Mouse (Mus musculus) midbrain, embryonic 15.5 days (tissue): Measurements from ENCODE around the gene Gpd2. TPM values are rescaled to one million over a fixed set of nuclear protein-coding genes. Genes with fewer than 3 reads are reported as not detected.

Source experiments
- ATAC-seq: fragments of 200-750 bp; cut with Nextera tagmentation; replicated peaks from 2 replicates; pipeline ENCODE4 v1.8.0; 2017; ENCODE audit warnings: moderate TSS enrichment
- H3K27ac ChIP-seq: fragments of 300-500 bp; sonication (generic); 2 replicates; pipeline ENCODE4 v1.5.1; 2015; ENCODE audit warnings: mild to moderate bottlenecking, inconsistent platforms
- H3K27me3 ChIP-seq: fragments of 300-500 bp; sonication (generic); replicated peaks from 2 replicates; pipeline ENCODE4 v1.6.1; 2015; ENCODE audit warnings: inconsistent platforms
- H3K36me3 ChIP-seq: fragments of 300-500 bp; sonication (generic); replicated peaks from 2 replicates; pipeline ENCODE4 v1.6.1; 2015; ENCODE audit warnings: inconsistent platforms
- H3K4me1 ChIP-seq: fragments of 300-500 bp; sonication (generic); 2 replicates; pipeline ENCODE4 v1.6.1; 2015; ENCODE audit warnings: inconsistent platforms
- H3K4me2 ChIP-seq: fragments of 300-500 bp; sonication (generic); 2 replicates; pipeline ENCODE4 v1.6.1; 2015; ENCODE audit warnings: inconsistent platforms, mild to moderate bottlenecking, moderate library complexity
- H3K4me3 ChIP-seq: fragments of 300-500 bp; sonication (generic); 2 replicates; pipeline ENCODE4 v1.5.1; 2015; ENCODE audit warnings: mild to moderate bottlenecking, inconsistent platforms
- H3K9ac ChIP-seq: fragments of 300-500 bp; sonication (generic); 2 replicates; pipeline ENCODE4 v1.6.1; 2015; ENCODE audit warnings: mild to moderate bottlenecking, inconsistent platforms
- H3K9me3 ChIP-seq: fragments of 300-500 bp; sonication (generic); 2 replicates; pipeline ENCODE4 v1.6.1; 2016; ENCODE audit warnings: inconsistent platforms
- WGBS: fragments of 180-500 bp; shearing (Covaris S2); methylation state at CpG from one replicate; pipeline ENCODE4 v1.1.7; 2015; ENCODE audit warnings: mixed read lengths; 5-methylcytosine and 5-hydroxymethylcytosine counted together
- polyA plus RNA-seq: library from polyadenylated mRNA; unstranded; fragments of >200 nt; fragmentation: Nextera tagmentation; extraction: Ambion mirVana; gene quantifications from 2 replicates; pipeline ENCODE4 v1.2.1, GENCODE M21; 2015

Gpd2 gene
- polyA plus RNA-seq, 1 experiment from 2014 or later: 19.5 TPM

DNA sequence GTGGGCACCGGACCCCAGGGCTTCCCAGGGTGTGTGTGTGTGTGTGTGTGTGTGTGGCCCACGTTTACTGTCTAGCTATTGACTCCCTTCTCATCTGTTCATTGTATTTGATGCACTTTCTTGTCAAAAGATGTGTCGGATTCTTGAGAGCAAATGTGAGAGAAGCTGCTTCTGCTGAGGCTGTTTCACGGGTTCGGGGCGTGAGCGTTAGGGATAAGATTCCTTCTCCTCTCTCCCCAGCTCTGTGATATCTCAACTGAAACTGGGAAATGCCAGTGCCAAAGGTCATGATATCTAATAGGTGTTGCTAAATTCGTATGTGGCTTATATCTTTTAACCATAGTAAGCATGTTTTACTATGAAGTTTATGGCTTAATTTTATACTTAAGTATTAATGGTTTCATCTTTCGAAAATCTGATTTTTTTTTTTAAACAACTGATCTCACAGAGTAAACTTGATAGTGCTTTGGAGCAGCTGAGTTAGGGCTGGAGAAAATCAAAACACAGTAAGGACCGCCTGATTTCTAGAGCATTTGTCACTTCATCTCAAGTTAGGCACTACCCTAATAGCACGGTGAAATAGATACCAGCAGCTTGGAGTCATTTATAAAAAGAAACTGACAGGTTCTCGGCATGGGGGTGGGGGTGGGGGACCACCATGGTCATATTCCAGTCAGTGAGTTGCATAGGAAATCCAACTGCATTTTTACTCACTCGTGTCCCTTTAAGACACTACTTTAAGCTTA, 32.4 kb downstream of the Gpd2 start:
- Histone ChIP-seq H3K4me2 (no peak overlapping the region), H3K4me3 (no peak overlapping the region), H3K27me3 (peaks cover 12% of the 10 kb centered on the region; the same call in 1 of the 2 replicates), H3K4me1 (0 out of 2 replicates have a peak, but pooled peaks cover 5% of the 10 kb centered on the region), H3K9ac (no peak overlapping the region), H3K9me3 (no peaks in the 10 kb centered on the region), H3K27ac (no peak overlapping the region), H3K36me3 (no peaks in the 10 kb centered on the region)
- WGBS: 74% methylated on average over 13 of the region's 13 CpGs
- no peak for ATAC-seq

- Histone ChIP-seq H3K9ac (no peak overlapping the region), H3K4me3 (no peak overlapping the region), H3K36me3 (no peaks in the 10 kb centered on the region), H3K4me1 (no peaks in the 10 kb centered on the region), H3K27ac (no peak overlapping the region), H3K27me3 (no peaks in the 10 kb centered on the region), H3K9me3 (no peaks in the 10 kb centered on the region), H3K4me2 (no peak overlapping the region)
- 73% methylated on average over 10 of the region's 10 CpGs for WGBS
- ATAC-seq: no peak
Observed at GRCm38 (mm10) chr2:57280190-57280723, 42.8 kb downstream of the Gpd2 start.

DNA sequence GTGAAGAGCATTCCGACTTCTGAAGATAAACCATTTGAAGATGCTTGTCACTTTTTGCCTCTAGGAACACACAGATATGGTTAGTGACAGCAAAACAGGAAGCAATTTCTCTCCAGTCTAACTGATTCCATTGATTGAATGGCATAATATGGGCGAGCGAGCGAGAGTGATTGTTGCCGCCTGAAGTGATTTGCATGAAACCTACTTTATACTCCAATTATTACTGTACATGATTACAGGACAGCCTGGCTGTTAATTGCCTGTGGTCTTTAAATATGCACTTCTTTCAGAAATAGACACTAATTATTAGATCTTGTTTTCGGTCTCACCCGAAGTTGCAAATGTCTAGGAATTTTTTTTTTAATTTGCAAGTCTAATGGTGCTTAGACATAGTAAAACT, 46.4 kb downstream of the Gpd2 start:
- Histone ChIP-seq H3K36me3 (no peaks in the 10 kb centered on the region), H3K27ac (no peak overlapping the region), H3K27me3 (no peaks in the 10 kb centered on the region), H3K4me3 (no peak overlapping the region), H3K9me3 (no peaks in the 10 kb centered on the region), H3K4me2 (no peak overlapping the region), H3K4me1 (no peaks in the 10 kb centered on the region), H3K9ac (no peak overlapping the region)
- WGBS: 70% methylated on average over 7 of the region's 7 CpGs
- ATAC-seq: no peak

GRCm38 (mm10) chr2:57285197-57285596, 47.8 kb downstream of the Gpd2 start:
- no peak overlapping the region for H3K9ac ChIP-seq
- no peak overlapping the region for H3K4me3 ChIP-seq
- no peaks in the 10 kb centered on the region for H3K27me3 ChIP-seq
- no peak for ATAC-seq
- WGBS: 76% methylated on average over 4 of the region's 4 CpGs
- H3K9me3 ChIP-seq: no peaks in the 10 kb centered on the region
- H3K27ac ChIP-seq: no peak overlapping the region
- H3K4me1 ChIP-seq: no peaks in the 10 kb centered on the region
- no peak overlapping the region for H3K4me2 ChIP-seq
- no peaks in the 10 kb centered on the region for H3K36me3 ChIP-seq

GRCm38 (mm10) chr2:57287986-57288385, 50.6 kb downstream of the Gpd2 start:
- WGBS: 85% methylated on average over 1 of the region's 1 CpGs
- no peak overlapping the region for H3K4me2 ChIP-seq
- ATAC-seq: no peak
- H3K27ac ChIP-seq: no peak overlapping the region
- no peaks in the 10 kb centered on the region for H3K27me3 ChIP-seq
- no peaks in the 10 kb centered on the region for H3K36me3 ChIP-seq
- no peaks in the 10 kb centered on the region for H3K9me3 ChIP-seq
- no peak overlapping the region for H3K9ac ChIP-seq
- no peaks in the 10 kb centered on the region for H3K4me1 ChIP-seq
- H3K4me3 ChIP-seq: no peak overlapping the region

- no peak for ATAC-seq
- Histone ChIP-seq H3K4me1 (no peaks in the 10 kb centered on the region), H3K27me3 (no peaks in the 10 kb centered on the region), H3K4me2 (no peak overlapping the region), H3K9ac (no peak overlapping the region), H3K4me3 (no peak overlapping the region), H3K36me3 (no peaks in the 10 kb centered on the region), H3K27ac (no peak overlapping the region), H3K9me3 (no peaks in the 10 kb centered on the region)
- WGBS: 88% methylated on average over 2 of the region's 2 CpGs
Observed at GRCm38 (mm10) chr2:57293571-57293970, 56.1 kb downstream of the Gpd2 start.

DNA sequence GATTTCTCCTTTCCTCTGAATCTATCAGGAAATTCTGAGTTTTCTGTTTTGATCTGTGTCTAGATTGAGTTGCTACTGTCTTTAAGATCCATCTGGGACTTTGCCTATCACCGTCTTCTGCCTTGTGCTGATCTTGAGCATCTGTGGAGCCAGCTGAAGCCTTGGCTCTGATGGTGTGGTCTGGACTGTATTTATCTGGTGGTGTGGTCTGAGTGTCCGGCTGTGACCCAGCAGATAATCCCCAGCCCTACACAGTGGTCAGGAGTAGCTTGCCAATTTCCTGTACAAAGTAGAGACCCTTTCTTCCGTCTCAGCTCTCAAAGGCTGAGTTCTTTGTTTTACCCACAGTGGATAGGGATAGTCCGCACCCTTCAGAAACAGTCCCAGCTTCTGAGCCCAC, 58.6 kb downstream of the Gpd2 start:
- ATAC-seq: no peak
- no peaks in the 10 kb centered on the region for H3K27me3 ChIP-seq
- no peaks in the 10 kb centered on the region for H3K9me3 ChIP-seq
- 65% methylated on average over 4 of the region's 4 CpGs for WGBS
- H3K27ac ChIP-seq: no peak overlapping the region
- no peaks in the 10 kb centered on the region for H3K36me3 ChIP-seq
- no peaks in the 10 kb centered on the region for H3K4me1 ChIP-seq
- no peak overlapping the region for H3K4me3 ChIP-seq
- H3K9ac ChIP-seq: no peak overlapping the region
- no peak overlapping the region for H3K4me2 ChIP-seq

DNA sequence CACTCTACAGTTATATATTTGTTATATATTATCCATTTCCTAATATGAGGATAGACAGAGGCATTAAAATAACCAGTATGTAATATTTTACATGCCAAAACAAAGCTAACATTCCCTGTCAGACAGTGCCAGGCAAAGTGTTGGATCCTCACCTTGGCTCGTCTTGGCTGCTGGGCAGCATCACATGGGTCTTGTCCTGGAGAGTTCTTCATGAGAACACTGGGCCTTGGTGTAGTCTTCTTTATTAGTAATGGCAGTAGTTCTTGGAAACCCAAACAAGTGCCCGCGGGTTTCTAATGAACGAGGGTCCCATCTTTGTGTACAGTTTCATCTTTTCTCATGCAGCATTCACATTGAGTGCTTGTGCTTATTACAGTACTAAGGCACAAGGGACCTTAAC, 59.8 kb downstream of the Gpd2 start:
- Histone ChIP-seq H3K4me1 (no peaks in the 10 kb centered on the region), H3K9ac (no peak overlapping the region), H3K27me3 (no peaks in the 10 kb centered on the region), H3K4me3 (no peak overlapping the region), H3K9me3 (no peaks in the 10 kb centered on the region), H3K27ac (no peak overlapping the region), H3K4me2 (no peak overlapping the region), H3K36me3 (no peaks in the 10 kb centered on the region)
- 95% methylated on average over 4 of the region's 4 CpGs for WGBS
- ATAC-seq: no peak

GRCm38 (mm10) chr2:57301539-57301938, 64.1 kb downstream of the Gpd2 start:
- H3K36me3 ChIP-seq: no peaks in the 10 kb centered on the region
- ATAC-seq: 0 out of 2 replicates have a peak, but pooled peaks have one; percentile 54
- H3K9me3 ChIP-seq: no peaks in the 10 kb centered on the region
- no peak overlapping the region for H3K4me3 ChIP-seq
- H3K9ac ChIP-seq: no peak overlapping the region
- H3K4me1 ChIP-seq: peaks cover 7% of the 10 kb centered on the region; the same call in 1 of the 2 replicates
- no peaks in the 10 kb centered on the region for H3K27me3 ChIP-seq
- no peak overlapping the region for H3K4me2 ChIP-seq
- no peak overlapping the region for H3K27ac ChIP-seq
- WGBS: 45% methylated on average over 3 of the region's 3 CpGs

DNA sequence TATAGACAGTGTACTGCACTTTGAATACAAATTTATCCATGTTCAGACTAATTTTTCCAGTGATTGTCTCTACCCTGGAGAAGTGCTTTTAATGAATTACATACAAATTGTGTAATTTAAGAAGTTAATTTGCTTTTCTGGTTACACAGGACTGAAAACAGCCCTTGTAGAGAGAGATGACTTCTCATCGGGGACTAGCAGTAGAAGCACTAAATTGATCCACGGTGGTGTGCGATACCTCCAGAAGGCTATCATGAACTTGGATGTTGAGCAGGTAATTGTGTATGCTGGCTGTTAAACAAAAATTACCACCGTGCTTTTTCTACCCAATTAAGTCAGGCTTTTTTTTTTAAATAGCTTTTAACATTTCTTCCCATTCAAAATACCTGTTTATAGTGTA, 66.8 kb downstream of the Gpd2 start:
- no peak for ATAC-seq
- Histone ChIP-seq H3K9me3 (no peaks in the 10 kb centered on the region), H3K4me3 (no peak overlapping the region), H3K27ac (no peak overlapping the region), H3K4me2 (no peak overlapping the region), H3K4me1 (peaks cover 7% of the 10 kb centered on the region; the same call in 1 of the 2 replicates), H3K36me3 (no peaks in the 10 kb centered on the region), H3K9ac (no peak overlapping the region), H3K27me3 (no peaks in the 10 kb centered on the region)
- whole genome bisulfite sequencing: 74% methylated on average over 4 of the region's 4 CpGs

DNA sequence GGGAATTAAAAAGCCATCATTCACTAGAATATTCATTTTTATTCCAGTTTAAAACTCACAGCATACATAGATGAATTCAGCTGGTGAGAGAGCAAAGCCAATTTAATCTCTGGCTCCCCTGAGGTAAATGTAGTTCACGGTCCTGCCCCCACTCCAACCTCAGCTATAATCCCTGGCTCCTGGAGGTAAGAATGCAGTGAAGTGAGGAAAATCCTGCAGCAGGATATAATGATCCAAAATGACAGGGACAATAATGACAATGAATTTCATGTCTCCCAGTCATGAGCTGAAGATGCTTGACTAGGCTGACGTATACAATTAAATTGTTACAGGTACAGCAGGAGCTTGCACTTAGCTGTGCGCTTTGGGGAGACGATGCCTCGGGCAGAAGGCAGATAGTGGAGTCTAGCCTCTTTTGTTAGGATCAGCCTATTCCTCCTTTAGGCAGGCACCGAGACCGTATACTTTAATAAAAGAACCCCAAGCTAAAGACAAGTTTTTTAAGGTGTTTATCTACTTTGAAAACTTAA, 74.9 kb downstream of the Gpd2 start:
- H3K4me1 ChIP-seq: no peaks in the 10 kb centered on the region
- H3K4me2 ChIP-seq: no peak overlapping the region
- WGBS: 34% methylated on average over 7 of the region's 7 CpGs
- H3K9me3 ChIP-seq: no peaks in the 10 kb centered on the region
- H3K27ac ChIP-seq: no peak overlapping the region
- H3K36me3 ChIP-seq: no peaks in the 10 kb centered on the region
- H3K27me3 ChIP-seq: no peaks in the 10 kb centered on the region
- peak; percentile 74 for ATAC-seq
- H3K9ac ChIP-seq: no peak overlapping the region
- no peak overlapping the region for H3K4me3 ChIP-seq

- no peak overlapping the region for H3K4me2 ChIP-seq
- WGBS: 71% methylated on average over 2 of the region's 2 CpGs
- no peaks in the 10 kb centered on the region for H3K27me3 ChIP-seq
- no peak overlapping the region for H3K4me3 ChIP-seq
- no peak overlapping the region for H3K9ac ChIP-seq
- H3K27ac ChIP-seq: no peak overlapping the region
- ATAC-seq: no peak
- no peaks in the 10 kb centered on the region for H3K4me1 ChIP-seq
- no peaks in the 10 kb centered on the region for H3K36me3 ChIP-seq
- no peaks in the 10 kb centered on the region for H3K9me3 ChIP-seq
Observed at GRCm38 (mm10) chr2:57316055-57316454, 78.6 kb downstream of the Gpd2 start.

DNA sequence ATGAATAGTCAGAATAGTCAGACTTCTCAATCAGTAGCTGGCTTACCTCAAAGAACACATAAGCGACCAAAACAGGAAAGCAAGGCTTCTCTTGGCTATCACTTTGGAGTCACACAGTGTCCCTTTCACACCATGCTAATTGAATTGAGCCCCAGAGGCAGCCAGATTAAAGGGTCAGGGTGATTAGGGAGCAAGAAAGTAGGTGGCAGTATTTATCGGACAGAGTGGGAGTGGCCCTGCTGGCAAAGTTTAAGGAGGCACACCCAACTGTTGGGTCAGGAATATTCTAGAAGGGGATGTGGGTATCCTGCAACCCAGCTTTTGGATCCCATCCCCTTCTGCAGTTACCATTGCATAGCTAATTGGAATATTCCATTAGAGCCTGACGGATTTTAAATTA, 80.9 kb downstream of the Gpd2 start:
- Histone ChIP-seq H3K4me2 (no peak overlapping the region), H3K9ac (no peak overlapping the region), H3K36me3 (no peaks in the 10 kb centered on the region), H3K4me3 (no peak overlapping the region), H3K27me3 (no peaks in the 10 kb centered on the region), H3K9me3 (no peaks in the 10 kb centered on the region), H3K27ac (no peak overlapping the region), H3K4me1 (no peaks in the 10 kb centered on the region)
- ATAC-seq: no peak
- WGBS: 41% methylated on average over 3 of the region's 3 CpGs
